Mouse (Mus musculus) thymus, adult 2 months (tissue): ENCODE measurements around the gene Acacb. TPM values are rescaled to one million over a fixed set of nuclear protein-coding genes. Genes with fewer than 3 reads are reported as not detected.

ENCODE experiments used
- DNase-seq: peaks from one replicate; pipeline ENCODE4 v3.0.0; 2021
- H3K27ac ChIP-seq: fragments of 200-500 bp; 2 replicates; pipeline ENCODE4 v1.5.1; 2012; ENCODE audit warnings: low read length, control low read depth; ENCODE audit not compliant: control insufficient read depth, insufficient read depth
- H3K27me3 ChIP-seq: fragments of 200-500 bp; 2 replicates; pipeline ENCODE4 v1.6.1; 2012; ENCODE audit warnings: mild to moderate bottlenecking, low read length, moderate library complexity, mixed read lengths; ENCODE audit not compliant: control insufficient read depth, insufficient read depth
- H3K36me3 ChIP-seq: fragments of 200-500 bp; 2 replicates; pipeline ENCODE4 v1.6.1; 2012; ENCODE audit warnings: mild to moderate bottlenecking, low read length, moderate library complexity; ENCODE audit not compliant: control insufficient read depth, insufficient read depth
- H3K4me1 ChIP-seq: fragments of 200-500 bp; replicated peaks from 2 replicates; pipeline ENCODE4 v1.6.1; 2012; ENCODE audit warnings: low read length; ENCODE audit not compliant: control insufficient read depth, insufficient read depth
- H3K4me3 ChIP-seq: fragments of 200-500 bp; 2 replicates; pipeline ENCODE4 v1.5.1; 2012; ENCODE audit warnings: mild to moderate bottlenecking, low read length, control low read depth, moderate library complexity; ENCODE audit not compliant: control insufficient read depth, insufficient read depth
- CTCF ChIP-seq: fragments of 200-500 bp; IDR thresholded peaks from 2 replicates; pipeline ENCODE4 v1.5.1; 2012; ENCODE audit warnings: mild to moderate bottlenecking, control low read depth, low read length, moderate library complexity, borderline replicate concordance; ENCODE audit not compliant: control insufficient read depth, poor library complexity, insufficient read depth; ENCODE audit errors: extremely low read depth
- POLR2A ChIP-seq: fragments of 200-500 bp; IDR thresholded peaks from 2 replicates; pipeline ENCODE4 v1.6.1; 2012; ENCODE audit warnings: mild to moderate bottlenecking, low read length, control low read depth, moderate library complexity; ENCODE audit not compliant: control insufficient read depth, poor library complexity, insufficient read depth; ENCODE audit errors: extremely low read depth
- WGBS: fragments of 180-500 bp; shearing (Covaris S2); methylation state at CpG from one replicate; pipeline ENCODE4 v1.1.7; 2018; 5-methylcytosine and 5-hydroxymethylcytosine counted together
- polyA plus RNA-seq: library from polyadenylated mRNA; depleted of rRNA; stranded (reverse); fragments of >200 nt; gene quantifications from 2 replicates; pipeline ENCODE4 v1.2.3, GENCODE M21; 2012

Acacb gene
- polyA plus RNA-seq, 1 experiment: 20.1 TPM

- no peak for DNase-seq
- Histone ChIP-seq H3K36me3 (no peaks in the 10 kb centered on the region), H3K27me3 (peaks cover 7% of the 10 kb centered on the region; the same call in 1 of the 2 replicates), H3K4me1 (no peaks in the 10 kb centered on the region), H3K4me3 (no peak overlapping the region), H3K27ac (no peak overlapping the region)
- 38% methylated on average over 16 of the region's 16 CpGs for WGBS
- TF ChIP-seq CTCF (no peak), POLR2A (no peak)
Observed at GRCm38 (mm10) chr5:114275991-114276390, 129.7 kb downstream of the Acacb start.

- DNase-seq: no peak
- Histone ChIP-seq H3K4me1 (no peaks in the 10 kb centered on the region), H3K27ac (no peak overlapping the region), H3K27me3 (peaks cover 7% of the 10 kb centered on the region; the same call in 1 of the 2 replicates), H3K36me3 (no peaks in the 10 kb centered on the region), H3K4me3 (no peak overlapping the region)
- WGBS: 82% methylated on average over 12 of the region's 12 CpGs
- TF ChIP-seq POLR2A (no peak), CTCF (no peak)
Observed at GRCm38 (mm10) chr5:114279382-114280143, 133.2 kb downstream of the Acacb start.

GRCm38 (mm10) chr5:114282346-114282745 lies 136.0 kb downstream of the Acacb start:
- Histone ChIP-seq H3K4me3 (no peak overlapping the region), H3K4me1 (no peaks in the 10 kb centered on the region), H3K27ac (no peak overlapping the region), H3K36me3 (no peaks in the 10 kb centered on the region), H3K27me3 (no peaks in the 10 kb centered on the region)
- WGBS: 60% methylated on average over 6 of the region's 6 CpGs
- DNase-seq: no peak
- TF ChIP-seq POLR2A: no peak
- no peak for TF ChIP-seq CTCF

GRCm38 (mm10) chr5:114284604-114285397 lies 138.5 kb downstream of the Acacb start:
- Histone ChIP-seq H3K27me3 (no peaks in the 10 kb centered on the region; the same call in 1 of the 2 replicates), H3K4me1 (no peaks in the 10 kb centered on the region), H3K36me3 (no peaks in the 10 kb centered on the region), H3K27ac (no peak overlapping the region), H3K4me3 (no peak overlapping the region)
- no peak for DNase-seq
- TF ChIP-seq CTCF (no peak), POLR2A (no peak)
- WGBS: 84% methylated on average over 13 of the region's 13 CpGs

GRCm38 (mm10) chr5:114285398-114285700 lies 139.0 kb downstream of the Acacb start:
- Histone ChIP-seq H3K27ac (no peak overlapping the region), H3K27me3 (no peaks in the 10 kb centered on the region; the same call in 1 of the 2 replicates), H3K4me3 (no peak overlapping the region), H3K36me3 (no peaks in the 10 kb centered on the region), H3K4me1 (no peaks in the 10 kb centered on the region)
- no peak for DNase-seq
- 97% methylated on average over 3 of the region's 3 CpGs for WGBS
- TF ChIP-seq POLR2A: no peak
- no peak for TF ChIP-seq CTCF

- DNase-seq: no peak
- no peak for TF ChIP-seq POLR2A
- TF ChIP-seq CTCF: peak; percentile 55; the same call in 1 of the 2 replicates
- H3K27me3 ChIP-seq: no peaks in the 10 kb centered on the region; the same call in 1 of the 2 replicates
- H3K4me1 ChIP-seq: no peaks in the 10 kb centered on the region
- WGBS: 81% methylated on average over 4 of the region's 4 CpGs
- no peaks in the 10 kb centered on the region for H3K36me3 ChIP-seq
- H3K27ac ChIP-seq: no peak overlapping the region
- no peak overlapping the region for H3K4me3 ChIP-seq
Observed at GRCm38 (mm10) chr5:114286102-114286501, 139.8 kb downstream of the Acacb start.
